12 mouse cellular contexts compared by ENCODE assay signal in genomic region chr9:67274296-67274695, GRCm38 (mm10).
DNase-seq lines count a peak whose midpoint lies in the region; ATAC-seq lines count a peak whose summit lies in the region.
"Had no signal": no experiment of that assay in that cellular context is flagged by ENCODE, and none has a peak within 500 bp of the region (broad histone marks: within the 10 kb centered on the region; RNA-seq: fewer than 3 reads in every experiment).

No protein-coding gene starts in this region.

- WGBS in kidney, embryonic 16.5 days, result 25% methylated on average over 3 of the region's 3 CpGs
- WGBS in embryonic facial prominence, embryonic 11.5 days, result 47% methylated on average over 3 of the region's 3 CpGs
- WGBS in heart, embryonic 11.5 days (ENCODE audit: insufficient replicate concordance), result 50% methylated on average over 3 of the region's 3 CpGs

- no peak overlapping the region for H3K4me3 ChIP-seq in kidney, embryonic 16.5 days (ENCODE audit: low read length)
- H3K4me3 ChIP-seq in embryonic facial prominence, embryonic 11.5 days (ENCODE audit: low read depth, low read length), result no peak overlapping the region
- H3K4me3 ChIP-seq in heart, embryonic 11.5 days (ENCODE audit: low read depth, low read length), result no peak overlapping the region
- H3K4me3 ChIP-seq: liver, embryonic 15.5 days; neural tube, embryonic 12.5 days had no signal

- no peak overlapping the region for H3K27ac ChIP-seq in kidney, embryonic 16.5 days (ENCODE audit: low read length)
- H3K27ac ChIP-seq in embryonic facial prominence, embryonic 11.5 days (replicated peaks; ENCODE audit: low read depth, low read length), result no peak overlapping the region
- H3K27ac ChIP-seq in heart, embryonic 11.5 days (ENCODE audit: low read depth, low read length), result no peak overlapping the region
- H3K27ac ChIP-seq: liver, embryonic 15.5 days; neural tube, embryonic 12.5 days had no signal

- H3K27me3 ChIP-seq in kidney, embryonic 16.5 days (ENCODE audit: insufficient read depth, low read length), result no peaks in the 10 kb centered on the region
- no peaks in the 10 kb centered on the region for H3K27me3 ChIP-seq in embryonic facial prominence, embryonic 11.5 days (ENCODE audit: control insufficient read depth, insufficient read depth, low read length)
- no peaks in the 10 kb centered on the region for H3K27me3 ChIP-seq in heart, embryonic 11.5 days (ENCODE audit: control insufficient read depth, insufficient read depth, low read length)
- H3K27me3 ChIP-seq: liver, embryonic 15.5 days; neural tube, embryonic 12.5 days had no signal

- H3K4me1 ChIP-seq in kidney, embryonic 16.5 days (ENCODE audit: insufficient read depth, low read length), result peaks cover 15% of the 10 kb centered on the region; the same call in 1 of the 2 replicates
- no peaks in the 10 kb centered on the region; the same call in 1 of the 2 replicates for H3K4me1 ChIP-seq in embryonic facial prominence, embryonic 11.5 days (ENCODE audit: control insufficient read depth, insufficient read depth, low read length)
- peaks cover 11% of the 10 kb centered on the region for H3K4me1 ChIP-seq in heart, embryonic 11.5 days (ENCODE audit: control insufficient read depth, insufficient read depth, low read length)
- H3K4me1 ChIP-seq: liver, embryonic 15.5 days; neural tube, embryonic 12.5 days had no signal

- DNase-seq in adrenal gland, postnatal 10 days, result peak; percentile 25
- DNase-seq in adrenal gland, postnatal 25 days, result no peak
- DNase-seq in kidney, adult 8-10 months, result no peak
- peak; percentile 72 for DNase-seq in 3T3-L1 (ENCODE audit: low read depth, low spot score)
- peak; percentile 39 for DNase-seq in embryonic facial prominence, embryonic 11.5 days (ENCODE audit: low spot score)
- no peak for DNase-seq in right cerebral cortex, postnatal 25 days
- DNase-seq: cerebellum, adult 18-20 months had no signal

- no peak overlapping the region for H3K4me2 ChIP-seq in kidney, embryonic 16.5 days (replicated peaks; ENCODE audit: low read depth, low read length)
- no peak overlapping the region for H3K4me2 ChIP-seq in embryonic facial prominence, embryonic 11.5 days (ENCODE audit: low read depth, low read length)
- H3K4me2 ChIP-seq in heart, embryonic 11.5 days, result no peak overlapping the region
- H3K4me2 ChIP-seq: liver, embryonic 15.5 days; neural tube, embryonic 12.5 days had no signal

- ATAC-seq in kidney, embryonic 16.5 days (ENCODE audit: low FRiP score, low TSS enrichment), result peak; percentile 57; the same call in 1 of the 2 replicates
- ATAC-seq in embryonic facial prominence, embryonic 11.5 days (replicated peaks; ENCODE audit: insufficient number of reproducible peaks, low FRiP score, low TSS enrichment, low read depth), result no peak
- no peak for ATAC-seq in heart, embryonic 11.5 days (replicated peaks; ENCODE audit: insufficient number of reproducible peaks, low FRiP score, low TSS enrichment)
- ATAC-seq: hindbrain, embryonic 16.5 days had no signal

- H3K36me3 ChIP-seq in kidney, embryonic 16.5 days (ENCODE audit: insufficient read depth, low read length), result 0 out of 2 replicates have a peak, but pooled peaks cover 5% of the 10 kb centered on the region
- no peaks in the 10 kb centered on the region for H3K36me3 ChIP-seq in embryonic facial prominence, embryonic 11.5 days (replicated peaks; ENCODE audit: control insufficient read depth, insufficient read depth, low read depth, low read length)
- H3K36me3 ChIP-seq in heart, embryonic 11.5 days (ENCODE audit: control insufficient read depth, insufficient read depth, low read length), result peaks cover 7% of the 10 kb centered on the region; the same call in 1 of the 2 replicates
- H3K36me3 ChIP-seq: liver, embryonic 15.5 days; neural tube, embryonic 12.5 days had no signal

- H3K9me3 ChIP-seq in kidney, embryonic 16.5 days (ENCODE audit: low read length), result no peaks in the 10 kb centered on the region
- H3K9me3 ChIP-seq in embryonic facial prominence, embryonic 11.5 days (replicated peaks; ENCODE audit: control insufficient read depth, low read length), result no peaks in the 10 kb centered on the region
- H3K9me3 ChIP-seq in heart, embryonic 11.5 days (replicated peaks; ENCODE audit: control insufficient read depth, low read length), result no peaks in the 10 kb centered on the region
- H3K9me3 ChIP-seq: liver, embryonic 15.5 days; neural tube, embryonic 12.5 days had no signal

- no peak overlapping the region for H3K9ac ChIP-seq in kidney, embryonic 16.5 days (replicated peaks; ENCODE audit: low read length)
- H3K9ac ChIP-seq in embryonic facial prominence, embryonic 11.5 days (replicated peaks; ENCODE audit: low read length), result no peak overlapping the region
- no peak overlapping the region for H3K9ac ChIP-seq in heart, embryonic 11.5 days (ENCODE audit: low read depth, low read length)
- H3K9ac ChIP-seq: liver, embryonic 15.5 days; neural tube, embryonic 12.5 days had no signal

Comparison
In these comparisons a context has a peak if more than half of its experiments do, and no peak if none do; other contexts are left out.
1. DNase-seq: peak in adrenal gland, postnatal 10 days (single experiment), 3T3-L1 (single experiment) and embryonic facial prominence, embryonic 11.5 days (single experiment); none in adrenal gland, postnatal 25 days (single experiment), kidney, adult 8-10 months (0 of 2) and right cerebral cortex, postnatal 25 days (single experiment).